Mouse (Mus musculus) left cerebral cortex, adult 18-20 months (tissue): Measurements from ENCODE around the gene Gabrr3. TPM values are rescaled to one million over a fixed set of nuclear protein-coding genes. Genes with fewer than 3 reads are reported as not detected.
A peak's percentile ranks its signal among the peaks of the same experiment; 100 is the strongest.
"Not testable (repeated sequence)": the region's sequence is repeated elsewhere in the genome, so short reads cannot be mapped to it uniquely, and the experiment has no call there.

Source experiments
- DNase-seq, 2 experiments: peaks; one replicate each; pipeline ENCODE4 v3.0.0; 2021 to 2022; ENCODE audit warnings: low spot score in 2 of 2, mixed read lengths in 1 of 2
- long read RNA-seq, 2 experiments: library from polyadenylated mRNA; stranded (forward); transcript quantifications; one replicate each; pipeline ENCODE4 v2.0.0; 2021
- total RNA-seq, 2 experiments: library from RNA; stranded (reverse); gene quantifications; 2 replicates each; pipeline ENCODE4 v1.2.3; 2021

Gene Gabrr3
- under 1 TPM; 0.12 to 0.16 TPM for total RNA-seq
- long read RNA-seq, experiment 1, partial matches to known transcripts = 0 of 1 reads
- long read RNA-seq, experiment 1, other reads (novel, unspliced or antisense) = 1 of 1 reads
- long read RNA-seq, experiment 2, partial matches to known transcripts = 0 of 1 reads
- long read RNA-seq, experiment 2, other reads (novel, unspliced or antisense) = 1 of 1 reads

DNA sequence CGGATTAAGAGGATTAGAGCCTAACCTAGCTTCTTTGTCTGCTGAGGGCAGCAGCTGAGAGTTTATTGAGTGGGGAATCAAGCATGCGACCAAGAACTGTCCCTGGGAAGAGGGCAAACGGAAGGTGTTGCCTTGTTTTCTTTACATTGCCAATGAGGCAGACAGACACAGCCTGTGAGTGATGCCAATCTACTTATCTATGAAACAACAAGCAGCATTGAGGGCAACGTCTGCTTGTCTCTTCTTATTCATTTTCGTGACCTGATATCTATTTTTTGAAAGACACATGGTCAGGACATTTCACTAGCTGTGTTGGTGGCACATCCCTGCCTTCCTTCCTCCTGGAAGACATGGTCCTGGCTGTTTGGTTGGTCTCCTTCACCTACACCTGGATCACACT, at the start of gene Gabrr3:
Gene Gabrr3, plus strand, starts transcription at position 301 of the 400 bp plus-strand sequence.
- DNase-seq = no peak

DNA sequence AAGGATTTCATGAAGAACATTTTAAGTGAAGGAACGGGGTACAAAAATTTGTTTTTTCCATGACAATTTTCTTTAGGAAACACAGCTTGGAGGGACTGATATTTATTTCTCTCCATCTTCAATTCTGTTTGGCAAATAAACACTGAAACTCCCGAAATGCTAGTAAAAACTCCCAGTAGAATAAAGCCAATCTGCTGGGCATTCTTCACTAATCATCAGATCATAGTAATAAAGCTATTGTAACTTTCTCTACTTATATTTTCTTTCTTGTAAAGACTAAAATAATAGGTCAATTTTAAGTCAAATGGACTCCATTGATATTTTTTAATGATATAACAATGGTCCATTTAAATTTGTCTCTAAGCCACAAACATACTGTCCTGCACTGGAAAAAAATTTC, 43.2 kb upstream of the Gabrr3 start, which contains the start of gene Olfr209:
Gene Olfr209, minus strand, starts transcription at position 101 of the 400 bp plus-strand sequence.
- no peak for DNase-seq

DNA sequence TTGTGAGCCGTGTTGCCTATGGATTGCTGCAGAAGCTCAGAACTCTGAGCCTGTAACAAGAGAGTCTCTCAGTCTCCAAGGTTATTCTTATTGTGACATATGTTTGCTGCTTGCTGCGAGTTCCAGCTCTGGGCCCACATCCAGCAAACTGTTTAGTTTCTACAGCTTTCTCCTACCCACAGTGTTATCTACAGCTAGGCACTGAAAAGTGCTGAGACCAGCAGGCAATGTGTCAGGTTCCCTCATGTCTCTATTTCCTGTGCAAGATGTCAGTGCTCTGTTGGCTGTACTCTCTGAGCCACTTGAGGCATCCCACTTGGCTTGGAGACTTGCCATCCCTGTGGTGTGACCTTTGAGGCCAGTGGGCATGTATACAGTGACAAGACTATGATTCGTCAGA, 13.8 kb upstream of the Gabrr3 start:
- DNase-seq = peak; percentile 64 to 79

DNA sequence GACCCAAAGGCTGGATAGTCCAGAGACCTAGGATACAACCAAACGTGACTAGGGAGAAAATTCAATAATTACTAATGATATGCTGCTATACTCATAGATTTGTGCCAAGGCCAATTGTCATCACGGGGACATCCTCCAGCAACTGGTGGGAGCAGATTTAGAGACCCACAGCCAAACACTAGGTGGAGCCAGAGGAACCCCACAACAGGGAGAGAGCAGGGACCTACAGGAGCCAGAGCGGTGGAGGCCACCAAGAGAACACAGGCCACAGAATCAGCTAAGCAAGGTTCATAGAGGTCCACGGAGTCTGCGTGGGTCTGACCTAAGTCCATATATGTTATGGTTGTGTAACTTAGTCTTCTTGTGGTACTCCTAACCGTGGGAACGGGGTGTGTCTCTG, 6.0 kb upstream of the Gabrr3 start:
- no peak for DNase-seq

DNA sequence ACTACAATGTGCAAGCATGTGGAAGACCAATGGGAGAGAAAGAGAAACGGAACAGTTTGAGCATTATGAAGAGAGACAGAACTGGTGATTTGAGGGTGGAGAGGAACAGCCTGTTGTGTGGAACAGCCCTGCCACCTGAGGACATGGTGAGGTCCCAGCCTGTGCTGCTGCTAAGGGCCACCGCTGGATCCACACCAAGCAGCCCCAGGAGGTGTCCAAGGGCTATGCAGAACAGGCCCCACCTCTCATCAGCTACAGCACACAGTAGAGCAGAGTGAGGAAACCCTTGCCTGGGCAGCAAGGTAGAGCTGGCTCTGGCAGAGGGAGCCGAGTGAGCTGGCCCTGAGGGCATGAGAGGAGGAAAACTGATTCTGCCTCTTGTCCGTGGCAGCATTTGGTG, 5.1 kb upstream of the Gabrr3 start:
- DNase-seq = no peak

DNA sequence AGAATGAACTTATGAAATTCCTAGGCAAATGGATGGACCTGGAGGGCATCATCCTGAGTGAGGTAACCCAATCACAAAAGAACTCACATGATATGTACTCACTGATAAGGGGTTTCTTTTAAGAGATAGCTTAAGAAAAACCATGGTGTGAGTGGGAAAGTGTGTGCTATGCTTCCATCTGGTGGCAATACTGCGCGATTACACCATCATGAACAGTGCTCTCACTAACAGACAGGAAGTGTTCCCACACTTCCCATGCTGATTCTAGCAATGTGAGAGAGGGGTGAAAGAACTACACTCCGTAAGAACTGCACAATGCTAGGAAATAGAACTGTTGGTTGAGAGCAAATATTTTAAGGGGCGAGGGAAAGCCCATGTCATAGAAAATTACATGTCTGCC, 3.4 kb upstream of the Gabrr3 start:
- peak in 1 of 2 experiments; percentile 19 for DNase-seq

DNA sequence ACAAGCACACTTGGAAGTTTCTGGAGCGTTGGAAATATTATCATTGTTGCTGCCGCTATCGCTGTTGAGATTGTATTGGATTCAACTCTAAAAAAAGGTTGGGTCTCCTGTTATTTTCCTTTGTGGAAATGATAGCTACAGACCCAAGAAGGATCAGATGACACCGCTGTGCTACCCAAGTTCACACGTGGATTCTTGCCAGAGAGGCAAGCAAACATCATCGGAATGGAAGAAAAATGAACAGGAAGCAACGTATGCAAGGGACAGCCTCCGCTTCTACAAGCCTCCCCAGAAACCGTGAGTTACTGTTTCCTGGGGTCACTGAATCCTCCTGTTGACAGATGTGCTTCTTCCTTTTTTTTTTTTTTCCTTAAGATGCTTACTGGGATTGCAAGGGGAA, 2.3 kb upstream of the Gabrr3 start:
- no peak for DNase-seq

DNA sequence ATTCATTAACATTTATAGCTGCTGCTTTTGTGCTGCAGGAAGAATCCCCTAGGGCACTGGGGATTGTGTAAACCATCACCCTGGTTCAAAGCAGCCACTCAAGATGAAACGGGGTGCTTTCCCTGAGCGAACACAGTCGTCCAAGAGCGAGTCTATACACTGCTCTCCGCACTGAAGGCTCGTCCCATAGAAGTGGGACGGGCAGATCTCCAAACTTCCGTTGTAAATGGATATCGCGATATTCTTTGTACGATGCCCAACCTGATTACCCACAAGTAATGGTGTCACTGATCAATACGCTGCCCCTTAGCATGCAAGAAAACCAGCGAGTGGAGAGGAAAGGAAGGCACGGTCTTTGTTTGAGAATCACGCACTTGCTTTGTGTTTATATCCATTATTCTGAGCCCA, 2.2 kb downstream of the Gabrr3 start:
- no peak for DNase-seq

DNA sequence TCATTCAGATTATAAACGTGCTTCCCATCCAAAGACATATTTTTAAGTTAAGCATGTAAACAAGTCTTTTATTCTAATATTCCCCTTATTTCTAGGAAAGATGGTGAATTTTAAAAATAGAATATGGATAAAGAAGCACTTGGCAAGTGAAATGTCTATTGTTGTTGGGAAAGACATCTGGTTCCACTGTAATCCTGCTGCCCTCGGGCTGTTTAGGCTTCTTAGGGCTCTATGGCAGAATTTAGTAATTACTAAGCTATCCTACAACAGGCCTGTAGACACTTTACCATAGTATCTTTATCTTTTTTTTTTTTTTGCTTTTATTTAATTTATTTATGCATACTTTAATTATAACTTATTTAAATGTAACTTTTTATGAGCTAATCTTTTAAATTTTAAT, 2.7 kb downstream of the Gabrr3 start:
- DNase-seq = no peak

DNA sequence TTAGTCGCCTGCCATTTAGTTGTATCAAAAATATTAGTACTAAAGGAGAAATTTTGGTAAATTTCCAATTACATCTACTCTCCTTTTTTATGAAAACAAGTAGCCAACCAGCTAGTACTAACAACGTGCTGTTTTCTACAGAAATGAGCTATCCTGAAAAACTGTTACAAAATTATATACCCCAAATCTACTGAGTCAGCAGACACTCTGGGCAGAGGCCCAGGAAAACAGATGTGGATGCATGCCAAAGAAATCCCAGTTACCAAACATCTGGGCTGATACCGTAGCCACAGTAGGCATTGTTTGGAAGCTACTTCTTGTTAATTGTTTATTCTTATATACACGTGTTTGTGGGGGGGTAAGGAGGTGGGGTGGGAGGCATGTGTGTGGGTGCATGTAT, 6.3 kb downstream of the Gabrr3 start:
- DNase-seq = no peak

DNA sequence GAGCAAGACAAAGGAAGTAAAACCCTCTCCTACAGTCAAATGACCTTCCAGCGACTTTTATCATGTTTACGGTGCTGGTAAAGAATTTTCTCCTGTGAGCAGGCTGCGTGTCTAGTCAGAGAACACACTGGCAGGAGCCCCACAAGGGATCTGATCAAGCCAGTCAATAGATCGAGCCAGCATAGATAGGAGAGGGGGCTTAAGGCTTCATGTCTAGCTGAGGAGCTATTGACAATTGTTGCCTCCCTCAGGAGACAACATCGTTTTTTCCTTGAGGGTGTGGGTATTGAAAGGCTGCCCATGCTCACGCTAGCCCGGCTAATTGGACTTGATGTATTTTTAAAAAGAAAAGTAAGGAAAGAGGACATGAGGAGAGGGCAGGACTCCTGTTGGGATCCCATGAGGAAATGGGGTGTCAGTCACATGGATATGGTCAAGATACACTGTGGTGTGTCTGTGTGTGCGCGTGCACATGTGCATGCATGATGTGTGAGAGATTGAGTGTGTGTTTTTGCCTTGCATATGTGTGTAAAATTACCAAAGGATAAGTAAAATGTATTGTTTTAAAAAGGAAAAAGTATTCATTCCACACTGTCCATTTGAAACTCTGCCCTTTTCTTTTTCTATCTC, 13.2 kb downstream of the Gabrr3 start:
- no peak for DNase-seq

DNA sequence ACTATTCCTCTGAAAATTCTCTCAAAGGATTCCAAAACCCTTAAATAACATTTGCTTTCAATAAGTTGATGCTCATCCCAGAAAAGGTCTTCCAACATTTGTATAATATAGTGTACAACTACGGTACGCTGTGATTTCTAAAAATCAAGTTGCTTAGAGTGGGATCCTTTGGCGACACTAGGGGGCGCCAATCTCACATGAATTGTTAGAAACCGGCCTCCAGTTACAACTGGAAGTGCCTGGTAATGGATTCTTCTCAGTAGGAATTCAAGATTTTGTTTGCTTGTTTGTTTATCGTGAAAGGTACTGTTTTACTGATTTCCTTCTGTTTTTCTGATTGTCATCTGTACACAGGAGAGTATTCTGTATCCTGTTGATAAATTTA, 13.7 kb downstream of the Gabrr3 start:
- DNase-seq = peak; percentile 72 to 83

DNA sequence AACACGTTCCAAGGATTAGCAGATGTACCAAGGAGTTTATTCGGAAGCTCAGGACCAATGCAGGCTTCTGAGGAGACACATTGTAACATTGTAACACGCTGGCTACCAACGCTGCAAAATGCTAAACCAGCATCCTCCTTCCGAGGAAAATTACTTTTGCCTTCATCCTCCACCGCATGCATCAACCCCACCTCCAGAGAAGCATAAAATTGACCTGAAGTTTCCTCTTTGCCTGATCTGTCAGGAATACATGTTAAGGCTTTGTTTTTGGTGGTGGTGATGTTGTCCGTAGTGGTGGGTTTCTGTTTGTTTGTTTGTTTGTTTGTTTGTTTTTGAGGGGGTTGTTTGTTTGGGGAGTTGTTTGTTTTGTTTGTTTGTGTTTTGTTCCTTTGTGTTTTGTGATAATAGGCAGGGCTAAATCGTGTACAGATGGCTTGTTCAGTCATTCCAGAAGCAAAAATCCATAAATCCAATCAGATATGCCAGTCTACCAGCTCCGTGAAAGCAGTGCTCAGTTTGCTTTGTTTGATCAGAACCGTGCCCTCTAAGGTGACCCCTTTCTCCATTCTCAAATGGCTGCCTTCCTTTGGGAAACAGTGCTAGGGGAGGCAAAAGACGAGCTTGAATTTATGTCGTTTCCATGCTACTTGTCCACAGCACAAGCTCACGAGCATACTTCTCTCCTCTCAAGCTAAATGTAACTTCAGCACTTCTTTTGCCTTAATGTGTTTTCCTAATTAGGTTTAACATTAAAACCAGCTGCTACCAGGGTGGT, 14.6 kb downstream of the Gabrr3 start:
- DNase-seq = no peak

DNA sequence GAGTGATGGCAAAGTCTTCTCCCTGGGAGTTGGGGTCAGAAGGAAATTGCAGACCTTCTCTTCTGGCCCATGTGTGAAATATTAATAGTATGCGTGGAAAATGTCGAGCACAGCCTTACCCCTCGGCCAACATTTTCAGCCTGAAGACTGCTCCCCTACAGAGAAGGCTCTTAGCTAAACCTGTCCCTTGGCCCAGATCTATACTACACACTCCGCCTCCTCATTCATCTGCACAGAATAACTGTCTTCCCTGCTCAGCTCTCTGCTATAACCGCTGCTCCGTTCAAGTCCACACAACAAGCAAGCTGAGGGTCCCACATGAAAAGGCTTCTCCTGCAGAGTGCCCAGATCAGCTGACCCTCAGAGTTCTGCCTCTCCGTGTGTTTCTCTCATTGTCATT, 20.8 kb downstream of the Gabrr3 start:
- no peak for DNase-seq

DNA sequence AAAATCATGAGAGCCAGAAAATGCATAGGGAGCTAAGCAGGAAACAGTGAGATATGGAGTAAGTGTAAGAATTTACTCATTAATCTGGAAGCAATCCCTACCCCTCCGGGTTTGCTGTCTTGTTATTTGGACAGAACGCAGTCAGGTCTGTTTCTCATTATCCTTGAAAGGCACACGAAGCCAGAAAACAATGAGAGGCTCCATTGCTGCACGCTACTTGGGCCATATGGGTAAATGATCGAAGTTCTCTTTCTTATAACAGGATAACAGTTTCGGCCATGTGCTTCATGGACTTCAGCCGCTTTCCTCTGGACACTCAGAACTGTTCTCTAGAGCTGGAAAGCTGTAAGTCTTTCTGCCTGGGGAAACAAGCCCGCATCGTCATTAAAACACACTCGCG, 26.0 kb downstream of the Gabrr3 start:
- no peak for DNase-seq

DNA sequence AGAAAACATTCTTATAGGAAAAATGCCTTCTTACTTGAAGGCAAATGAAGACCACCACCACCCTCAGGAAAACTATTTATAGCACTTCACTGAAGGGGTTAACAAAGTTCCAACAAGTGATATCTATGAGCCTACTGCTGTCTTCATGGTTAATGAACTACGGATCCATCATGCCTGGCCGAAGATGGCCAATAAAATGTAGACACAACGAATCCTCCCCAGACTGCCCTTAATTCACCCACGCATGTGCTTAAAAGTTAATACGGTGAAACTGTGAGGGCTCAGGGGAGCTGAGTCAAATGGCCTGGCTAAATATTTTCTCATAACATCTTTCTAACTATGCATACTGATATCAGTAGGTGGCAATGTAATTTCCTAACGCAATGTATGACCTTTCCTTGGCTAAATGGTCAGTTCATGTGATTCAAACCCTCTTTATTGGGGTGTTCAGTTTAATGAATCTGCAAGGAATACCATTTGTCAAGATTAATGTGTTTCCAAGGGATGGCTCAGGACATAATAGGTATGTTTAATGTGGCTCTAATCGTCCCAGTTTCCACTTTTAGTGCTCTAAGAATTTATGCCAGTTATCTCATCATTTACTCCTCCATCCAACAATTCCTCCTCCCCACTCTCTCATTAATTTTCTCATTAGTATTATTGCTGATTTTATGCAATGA, 37.9 kb downstream of the Gabrr3 start:
- DNase-seq = no peak

DNA sequence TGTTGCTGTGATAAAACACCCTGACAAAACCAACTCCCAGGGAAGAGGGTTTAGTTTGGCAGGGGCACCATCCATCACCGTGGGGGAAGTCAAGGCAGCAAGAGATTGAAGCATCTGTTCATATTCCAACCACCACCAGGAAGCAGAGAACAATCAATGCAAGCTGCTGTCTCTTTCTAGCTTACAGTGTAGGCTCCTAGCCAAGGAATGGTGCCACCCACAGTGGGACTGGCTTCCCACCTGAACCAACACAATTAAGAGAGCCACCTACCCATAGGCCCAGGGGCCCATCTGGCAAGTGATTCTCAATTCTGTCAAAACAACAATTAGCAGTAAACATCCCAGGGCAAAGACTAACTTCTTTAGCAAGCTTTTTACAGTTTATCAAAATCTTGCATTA, 41.0 kb downstream of the Gabrr3 start:
- no peak for DNase-seq

DNA sequence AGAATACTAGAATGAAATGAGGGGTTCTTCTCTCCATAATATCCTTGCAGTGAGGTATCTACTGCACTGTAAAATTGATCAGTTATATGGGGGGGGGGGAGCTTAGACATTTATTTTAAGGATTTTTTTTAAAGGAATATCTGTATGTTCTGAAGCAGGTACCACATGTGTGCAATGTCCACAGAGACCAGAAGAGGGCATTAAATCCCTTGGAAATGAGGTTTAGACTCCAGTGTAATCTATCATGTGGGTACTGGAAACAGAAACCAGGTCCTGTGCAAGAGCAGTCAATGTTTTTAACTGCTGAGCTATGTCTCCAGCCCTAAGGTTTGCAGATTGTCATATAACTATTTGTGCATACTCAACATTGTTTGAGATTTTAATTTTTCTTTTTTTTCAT, 42.0 kb downstream of the Gabrr3 start:
- no peak for DNase-seq

DNA sequence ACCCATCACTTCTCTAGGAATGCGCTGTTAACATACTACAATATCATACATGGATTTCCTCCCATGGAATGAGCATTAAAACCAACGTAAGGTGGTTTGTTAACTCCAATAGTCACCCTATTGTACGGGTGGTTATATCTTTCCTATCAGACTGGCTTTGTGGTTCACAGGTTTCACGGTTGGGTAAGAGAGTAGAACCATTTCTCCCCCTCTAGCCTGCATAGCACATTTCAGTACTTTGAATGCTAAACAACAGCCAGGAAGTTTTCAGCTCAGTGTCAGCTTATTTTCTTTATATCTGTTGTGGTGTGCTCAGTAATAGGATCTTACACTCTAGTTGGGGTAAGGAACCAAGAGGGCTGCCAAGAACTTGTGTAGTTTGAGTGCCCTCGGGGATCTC, 44.7 kb downstream of the Gabrr3 start:
- no peak for DNase-seq

DNA sequence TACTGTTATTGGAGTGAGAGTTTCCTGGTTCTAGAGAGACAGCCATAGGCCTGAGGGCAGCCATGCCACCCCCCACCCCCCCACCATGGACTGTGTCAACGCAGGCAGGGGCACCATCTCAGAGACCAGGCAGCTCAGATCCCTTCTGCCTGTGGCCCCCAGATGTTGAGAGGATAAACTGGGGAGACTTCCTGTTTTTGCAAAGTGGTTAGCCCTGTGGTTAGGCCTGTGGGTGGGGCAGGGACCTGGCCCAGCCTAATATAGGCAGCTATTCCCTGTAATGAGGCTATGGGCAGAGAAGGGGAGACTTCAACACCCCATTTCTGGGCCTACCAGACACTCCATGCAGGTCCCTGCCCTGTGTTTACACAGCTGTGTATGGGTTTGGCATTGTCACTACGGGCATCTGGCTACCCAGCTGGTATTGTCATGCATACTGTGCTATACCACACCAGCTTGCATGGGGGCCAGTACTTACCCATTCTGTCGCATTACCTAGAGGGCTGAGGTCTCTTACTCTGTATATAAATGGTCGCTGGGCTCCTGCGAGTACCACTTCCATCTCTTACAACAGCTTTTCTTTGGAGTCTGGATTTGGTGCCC, 52.2 kb downstream of the Gabrr3 start:
- DNase-seq = not testable (repeated sequence)

DNA sequence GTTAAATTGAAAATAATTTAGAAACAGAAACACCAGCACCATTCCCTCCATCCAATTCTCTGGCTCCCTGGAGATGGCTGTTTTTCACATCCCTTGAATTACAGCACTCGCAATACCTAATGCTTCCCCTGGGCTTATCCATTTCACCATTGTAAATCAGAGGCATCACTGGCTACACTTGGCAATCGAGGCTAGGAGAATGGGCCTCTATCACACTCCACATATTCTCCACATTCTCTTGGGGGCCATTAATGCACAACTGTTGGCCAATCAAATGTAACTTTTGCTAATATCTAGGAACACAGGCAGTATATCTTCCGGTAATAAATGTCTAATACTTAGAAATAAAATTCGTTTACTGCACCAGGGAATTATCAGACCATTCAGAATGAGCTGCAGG, 56.4 kb downstream of the Gabrr3 start:
- no peak for DNase-seq

DNA sequence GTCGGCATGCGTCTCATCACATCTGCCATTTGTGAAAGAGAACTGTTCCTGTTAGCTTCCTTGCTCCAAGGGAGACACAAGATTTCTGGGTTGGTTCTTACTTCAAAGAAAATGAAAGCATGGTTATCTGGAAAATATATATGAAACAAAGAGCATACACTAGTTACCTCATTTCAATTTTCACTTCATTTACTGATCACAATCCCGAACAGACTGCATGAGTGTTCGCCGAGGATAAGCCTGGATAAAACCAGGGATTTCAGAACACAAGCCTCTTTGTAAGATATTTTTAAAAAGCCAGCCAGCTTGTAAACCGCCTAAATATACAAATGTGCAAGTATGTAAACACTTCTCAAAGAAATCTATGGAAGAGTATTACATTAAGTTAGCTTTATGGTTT, 56.8 kb downstream of the Gabrr3 start:
- no peak for DNase-seq
